Comparison of ENCODE assay signal across 21 mouse cellular contexts in genomic region chr19:56800226-56800625, GRCm38 (mm10). TPM values are rescaled to one million over a fixed set of nuclear protein-coding genes. Genes with fewer than 3 reads are reported as not detected.
A peak's percentile ranks its signal among the peaks of the same experiment; 100 is the strongest.
DNase-seq lines count a peak whose midpoint lies in the region; ATAC-seq lines count a peak whose summit lies in the region.
"Had no signal": no experiment of that assay in that cellular context is flagged by ENCODE, and none has a peak within 500 bp of the region (broad histone marks: within the 10 kb centered on the region; RNA-seq: fewer than 3 reads in every experiment).

No protein-coding gene starts in this region.

- intact Hi-C loops in gastrocnemius, postnatal 36 days (cut with DNase I): no loop called here
- intact Hi-C loops in left cerebral cortex, postnatal 14 days (cut with DNase I): no loop called here

- H3K9ac ChIP-seq in forebrain, embryonic 11.5 days (ENCODE audit: low read length): no peak overlapping the region
- H3K9ac ChIP-seq in forebrain, embryonic 13.5 days: no peak overlapping the region
- H3K9ac ChIP-seq in liver, embryonic 15.5 days: no peak overlapping the region
- H3K9ac ChIP-seq: forebrain, postnatal 0 days; midbrain, embryonic 12.5 days; neural tube, embryonic 12.5 days had no signal

- no peak overlapping the region for H3K27ac ChIP-seq in forebrain, embryonic 11.5 days (ENCODE audit: low read depth, low read length)
- H3K27ac ChIP-seq in forebrain, embryonic 13.5 days: no peak overlapping the region
- no peak overlapping the region for H3K27ac ChIP-seq in liver, embryonic 15.5 days (replicated peaks)
- H3K27ac ChIP-seq: kidney, postnatal 0 days; midbrain, embryonic 12.5 days; neural tube, embryonic 12.5 days had no signal

- 86% methylated on average over 8 of the region's 8 CpGs for WGBS in forebrain, embryonic 11.5 days
- WGBS in forebrain, embryonic 13.5 days: 92% methylated on average over 8 of the region's 8 CpGs
- WGBS in liver, embryonic 15.5 days (ENCODE audit: insufficient replicate concordance): 21% methylated on average over 8 of the region's 8 CpGs

- no peaks in the 10 kb centered on the region for H3K9me3 ChIP-seq in forebrain, embryonic 11.5 days (ENCODE audit: control insufficient read depth, low read length)
- no peaks in the 10 kb centered on the region for H3K9me3 ChIP-seq in forebrain, embryonic 13.5 days (replicated peaks)
- H3K9me3 ChIP-seq in liver, embryonic 15.5 days (replicated peaks): no peaks in the 10 kb centered on the region
- H3K9me3 ChIP-seq: midbrain, embryonic 12.5 days; neural tube, embryonic 12.5 days had no signal

- no peaks in the 10 kb centered on the region for H3K27me3 ChIP-seq in forebrain, embryonic 11.5 days (ENCODE audit: control insufficient read depth, insufficient read depth, low read length)
- no peaks in the 10 kb centered on the region for H3K27me3 ChIP-seq in forebrain, embryonic 13.5 days
- H3K27me3 ChIP-seq in liver, embryonic 15.5 days: no peaks in the 10 kb centered on the region
- H3K27me3 ChIP-seq: midbrain, embryonic 12.5 days; neural tube, embryonic 12.5 days had no signal

- no peak for ATAC-seq in forebrain, embryonic 11.5 days (replicated peaks; ENCODE audit: low FRiP score)
- ATAC-seq in forebrain, embryonic 13.5 days: no peak
- peak; percentile 52 for ATAC-seq in liver, embryonic 15.5 days (ENCODE audit: insufficient read depth)
- ATAC-seq: forebrain, postnatal 0 days had no signal

- no peak overlapping the region for H3K4me3 ChIP-seq in forebrain, embryonic 11.5 days (ENCODE audit: low read depth, low read length)
- no peak overlapping the region for H3K4me3 ChIP-seq in forebrain, embryonic 13.5 days
- no peak overlapping the region for H3K4me3 ChIP-seq in liver, embryonic 15.5 days (replicated peaks)
- H3K4me3 ChIP-seq: midbrain, embryonic 12.5 days; neural tube, embryonic 12.5 days had no signal

- H3K4me1 ChIP-seq in forebrain, embryonic 11.5 days (replicated peaks; ENCODE audit: control insufficient read depth, insufficient read depth, low read length): no peaks in the 10 kb centered on the region
- H3K4me1 ChIP-seq in forebrain, embryonic 13.5 days: no peaks in the 10 kb centered on the region
- peaks cover 34% of the 10 kb centered on the region for H3K4me1 ChIP-seq in liver, embryonic 15.5 days (replicated peaks)
- H3K4me1 ChIP-seq: midbrain, embryonic 12.5 days; neural tube, embryonic 12.5 days had no signal

- peak; percentile 31 for DNase-seq in forebrain, embryonic 11.5 days (ENCODE audit: low spot score)
- DNase-seq in thymus, postnatal 0 days (ENCODE audit: low spot score): peak; percentile 15
- DNase-seq in thymus, postnatal 4 days: no peak
- no peak for DNase-seq in cerebellum, adult 8-10 months
- no peak for DNase-seq in gastrocnemius, postnatal 36 days
- DNase-seq in left cerebral cortex, postnatal 14 days (ENCODE audit: low spot score in 2 of 2): no peak
- DNase-seq: cerebellum, adult 9-10 months; embryo, embryonic 11 days; forebrain, postnatal 0 days; kidney, adult 11 months; layer of hippocampus, postnatal 36 days; left cerebral cortex, postnatal 4 days; thymus, postnatal 14 days had no signal

- no peak overlapping the region for H3K4me2 ChIP-seq in forebrain, embryonic 11.5 days (ENCODE audit: low read depth, low read length, severe bottlenecking)
- H3K4me2 ChIP-seq in forebrain, embryonic 13.5 days: no peak overlapping the region
- peak overlapping the region; percentile 49; the same call in 1 of the 2 replicates for H3K4me2 ChIP-seq in liver, embryonic 15.5 days
- H3K4me2 ChIP-seq: midbrain, embryonic 12.5 days; neural tube, embryonic 12.5 days had no signal

- H3K36me3 ChIP-seq in forebrain, embryonic 11.5 days (ENCODE audit: control insufficient read depth, insufficient read depth, low read length): no peaks in the 10 kb centered on the region; the same call in 1 of the 2 replicates
- peaks cover 94% of the 10 kb centered on the region for H3K36me3 ChIP-seq in forebrain, embryonic 13.5 days (ENCODE audit: poor library complexity, severe bottlenecking)
- peaks cover 77% of the 10 kb centered on the region for H3K36me3 ChIP-seq in liver, embryonic 15.5 days (replicated peaks)

RNA-seq across cellular contexts. Expression of gene Ccdc186, which starts 21.8 kb away (rescaled TPM):
- polyA plus RNA-seq in forebrain, embryonic 11.5 days (2014; fragmentation: Nextera tagmentation; extraction: Ambion mirVana): 17.7 and 20.1 TPM in 2 replicates
- polyA plus RNA-seq in forebrain, embryonic 13.5 days (2015; fragmentation: Nextera tagmentation; extraction: Ambion mirVana): 25.1 and 26.4 TPM in 2 replicates
- 13.7 and 14.5 TPM in 2 replicates for polyA plus RNA-seq in thymus, postnatal 0 days (2015; fragmentation: Nextera tagmentation; extraction: Ambion mirVana)
- polyA plus RNA-seq in liver, embryonic 15.5 days (2015; fragmentation: Nextera tagmentation; extraction: Ambion mirVana): 4.6 and 5.3 TPM in 2 replicates
- total RNA-seq in gastrocnemius, postnatal 36 days (2021): 10 to 100 TPM; 19.1 to 19.3 TPM
- total RNA-seq in left cerebral cortex, postnatal 14 days (2021): 10 to 100 TPM; 43.6 to 47.2 TPM

RNA-seq across cellular contexts. Expression of gene Tdrd1, which starts 25.8 kb away (rescaled TPM):
- polyA plus RNA-seq in forebrain, embryonic 11.5 days (2014; fragmentation: Nextera tagmentation; extraction: Ambion mirVana): 0.43 and 0.45 TPM in 2 replicates
- 0.19 and 0.31 TPM in 2 replicates for polyA plus RNA-seq in forebrain, embryonic 13.5 days (2015; fragmentation: Nextera tagmentation; extraction: Ambion mirVana)
- 0.06 and 0.12 TPM in 2 replicates for polyA plus RNA-seq in thymus, postnatal 0 days (2015; fragmentation: Nextera tagmentation; extraction: Ambion mirVana)
- polyA plus RNA-seq in liver, embryonic 15.5 days (2015; fragmentation: Nextera tagmentation; extraction: Ambion mirVana): 0.02 and 0.03 TPM in 2 replicates
- total RNA-seq in gastrocnemius, postnatal 36 days (2021): not detected
- under 1 TPM; 0.44 to 0.68 TPM for total RNA-seq in left cerebral cortex, postnatal 14 days (2021)
- total RNA-seq: gastrocnemius, adult 18-20 months; hematopoietic stem cell, adult 5-6 weeks; liver, adult 2 months had no signal
- polyA plus RNA-seq: liver, adult 2 months had no signal

Comparison
In these comparisons a context has a peak if more than half of its experiments do, and no peak if none do; other contexts are left out.
1. DNase-seq: peak in forebrain, embryonic 11.5 days (single experiment) and thymus, postnatal 0 days (single experiment); none in thymus, postnatal 4 days (single experiment), cerebellum, adult 8-10 months (single experiment), gastrocnemius, postnatal 36 days (0 of 2) and left cerebral cortex, postnatal 14 days (0 of 2).